Mouse (Mus musculus) liver, adult 2 months (tissue): ENCODE results near the gene Fezf2. TPM values are rescaled to one million over a fixed set of nuclear protein-coding genes. Genes with fewer than 3 reads are reported as not detected.

ENCODE experiments used
- DNase-seq: peaks from one replicate; pipeline ENCODE4 v3.0.0-alpha.2; 2011; ENCODE audit warnings: low read depth, low spot score; ENCODE audit errors: extremely low read depth
- H3K27ac ChIP-seq: fragments of 200-500 bp; replicated peaks from 2 replicates; pipeline ENCODE4 v1.5.1; 2012; ENCODE audit warnings: low read depth, mild to moderate bottlenecking, control low read depth, inconsistent platforms, low read length; ENCODE audit not compliant: insufficient read depth
- H3K27me3 ChIP-seq: fragments of 200-500 bp; 2 replicates; pipeline ENCODE4 v1.6.1; 2012; ENCODE audit warnings: mild to moderate bottlenecking, moderate library complexity, low read length, inconsistent platforms; ENCODE audit not compliant: control insufficient read depth, insufficient read depth
- H3K36me3 ChIP-seq: fragments of 200-500 bp; 2 replicates; pipeline ENCODE4 v1.6.1; 2012; ENCODE audit warnings: low read length, inconsistent platforms; ENCODE audit not compliant: control insufficient read depth, insufficient read depth
- H3K4me1 ChIP-seq: fragments of 200-500 bp; 2 replicates; pipeline ENCODE4 v1.6.1; 2011; ENCODE audit warnings: low read length; ENCODE audit not compliant: control insufficient read depth, insufficient read depth
- H3K4me3 ChIP-seq: fragments of 200-500 bp; 2 replicates; pipeline ENCODE4 v1.5.1; 2011; ENCODE audit warnings: low read depth, mild to moderate bottlenecking, control low read depth, low read length, moderate library complexity; ENCODE audit not compliant: insufficient read depth
- H3K79me2 ChIP-seq: fragments of 200-500 bp; 2 replicates; pipeline ENCODE4 v1.6.1; 2012; ENCODE audit warnings: inconsistent platforms, mild to moderate bottlenecking, low read length, moderate library complexity; ENCODE audit not compliant: control insufficient read depth, insufficient read depth
- H3K9ac ChIP-seq: fragments of 200-500 bp; 2 replicates; pipeline ENCODE4 v1.6.1; 2012; ENCODE audit warnings: low read depth, mild to moderate bottlenecking, control low read depth, inconsistent platforms, low read length
- CTCF ChIP-seq: fragments of 200-500 bp; IDR thresholded peaks from 2 replicates; pipeline ENCODE4 v1.5.1; 2011; ENCODE audit warnings: low read depth, low read length, control low read depth
- POLR2A ChIP-seq: fragments of 200-500 bp; IDR thresholded peaks from 2 replicates; pipeline ENCODE4 v1.6.1; 2011; ENCODE audit warnings: low read length, control low read depth; ENCODE audit not compliant: insufficient read depth; ENCODE audit errors: extremely low read depth
- WGBS: fragments of 180-500 bp; shearing (Covaris S2); methylation state at CpG from one replicate; pipeline ENCODE4 v1.1.7; 2018; 5-methylcytosine and 5-hydroxymethylcytosine counted together
- polyA plus RNA-seq: library from polyadenylated mRNA; depleted of rRNA; stranded (reverse); fragments of >200 nt; gene quantifications from 2 replicates; pipeline ENCODE4 v1.2.3, GENCODE M21; 2012; rRNA removed
- total RNA-seq: library from RNA; depleted of rRNA; stranded (reverse); fragments of >200 nt; gene quantifications from 2 replicates; pipeline ENCODE4 v1.2.3, GENCODE M21; 2014; rRNA removed

The Fezf2 gene
- total RNA-seq = not detected in 2 replicates
- polyA plus RNA-seq = not detected in 2 replicates

DNA sequence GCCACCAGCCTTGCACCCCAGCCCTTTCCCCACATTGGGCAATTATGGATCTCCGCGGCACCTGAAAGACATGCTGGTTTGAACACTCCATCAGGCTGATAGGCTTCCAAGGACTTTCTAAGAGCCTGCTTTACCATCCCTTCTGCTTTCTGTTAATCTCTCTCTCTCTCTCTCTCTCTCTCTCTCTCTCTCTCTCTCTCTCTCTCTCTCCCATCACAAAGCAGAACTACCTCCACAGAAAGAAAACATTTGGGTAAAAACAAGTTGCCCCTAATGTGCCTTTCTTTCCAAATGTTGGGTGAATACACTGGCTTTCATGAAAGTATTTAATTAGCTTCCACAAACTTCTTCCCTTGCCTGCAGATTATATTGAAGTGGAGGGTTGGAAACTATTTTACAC is at the start of gene Fezf2:
Fezf2 (minus strand) TSS at position 101 of the 400 bp plus-strand sequence.
- no peak for TF ChIP-seq POLR2A
- TF ChIP-seq CTCF = no peak
- Histone ChIP-seq H3K36me3 (no peaks in the 10 kb centered on the region), H3K9ac (no peak within 1 kb of the TSS), H3K27me3 (peaks cover 23% of the 10 kb centered on the region), H3K4me1 (no peaks in the 10 kb centered on the region; the same call in 1 of the 2 replicates), H3K4me3 (no peak within 1 kb of the TSS), H3K27ac (no peak within 1 kb of the TSS), H3K79me2 (no peaks in the 10 kb centered on the region)
- DNase-seq = no peak
- WGBS = 4% methylated on average over 2 of the region's 2 CpGs

- Histone ChIP-seq H3K27ac (no peak overlapping the region), H3K4me1 (no peaks in the 10 kb centered on the region), H3K9ac (no peak overlapping the region), H3K27me3 (no peaks in the 10 kb centered on the region), H3K36me3 (no peaks in the 10 kb centered on the region), H3K4me3 (no peak overlapping the region), H3K79me2 (no peaks in the 10 kb centered on the region)
- WGBS = 75% methylated on average over 3 of the region's 3 CpGs
- TF ChIP-seq POLR2A (no peak), CTCF (no peak)
- no peak for DNase-seq
Measured at GRCm38 (mm10) chr14:12397561-12397960, 49.6 kb upstream of the Fezf2 start.

- no peak for TF ChIP-seq POLR2A
- TF ChIP-seq CTCF = no peak
- Histone ChIP-seq H3K79me2 (no peaks in the 10 kb centered on the region), H3K27ac (no peak overlapping the region), H3K27me3 (no peaks in the 10 kb centered on the region), H3K4me3 (no peak overlapping the region), H3K36me3 (no peaks in the 10 kb centered on the region), H3K9ac (no peak overlapping the region), H3K4me1 (no peaks in the 10 kb centered on the region)
- no peak for DNase-seq
- WGBS = 72% methylated on average over 2 of the region's 2 CpGs
Measured at GRCm38 (mm10) chr14:12394318-12394717, 46.3 kb upstream of the Fezf2 start.

- Histone ChIP-seq H3K27ac (no peak overlapping the region), H3K9ac (no peak overlapping the region), H3K36me3 (no peaks in the 10 kb centered on the region), H3K4me1 (no peaks in the 10 kb centered on the region), H3K79me2 (no peaks in the 10 kb centered on the region), H3K27me3 (no peaks in the 10 kb centered on the region), H3K4me3 (no peak overlapping the region)
- no peak for TF ChIP-seq POLR2A
- TF ChIP-seq CTCF = no peak
- WGBS = 81% methylated on average over 12 of the region's 12 CpGs
- no peak for DNase-seq
Measured at GRCm38 (mm10) chr14:12393271-12393861, 45.4 kb upstream of the Fezf2 start.

DNA sequence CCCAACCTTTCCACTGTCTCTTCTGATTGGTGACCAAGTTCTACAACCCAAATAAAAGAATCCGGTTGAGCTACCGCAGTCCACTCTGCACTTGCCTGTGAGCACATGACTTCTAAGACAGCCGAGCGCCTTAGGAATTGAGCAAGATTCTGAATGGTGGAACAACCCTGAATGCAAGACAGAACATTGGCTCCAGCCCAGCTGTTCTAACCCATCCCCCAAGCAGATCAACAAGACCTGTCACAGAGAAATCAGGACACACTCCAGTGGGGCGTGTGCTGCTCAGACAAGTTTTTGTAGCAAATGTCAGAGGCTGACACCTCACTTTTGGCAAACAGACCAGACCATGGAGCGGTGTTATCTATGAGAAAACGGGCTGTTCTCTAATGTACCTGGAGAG is 43.2 kb upstream of the Fezf2 start:
- no peaks in the 10 kb centered on the region for H3K4me1 ChIP-seq
- no peak for DNase-seq
- TF ChIP-seq POLR2A = no peak
- no peak for TF ChIP-seq CTCF
- no peaks in the 10 kb centered on the region for H3K36me3 ChIP-seq
- H3K79me2 ChIP-seq = no peaks in the 10 kb centered on the region
- 63% methylated on average over 7 of the region's 7 CpGs for WGBS
- no peak overlapping the region for H3K27ac ChIP-seq
- H3K9ac ChIP-seq = no peak overlapping the region
- no peaks in the 10 kb centered on the region for H3K27me3 ChIP-seq
- H3K4me3 ChIP-seq = no peak overlapping the region

DNA sequence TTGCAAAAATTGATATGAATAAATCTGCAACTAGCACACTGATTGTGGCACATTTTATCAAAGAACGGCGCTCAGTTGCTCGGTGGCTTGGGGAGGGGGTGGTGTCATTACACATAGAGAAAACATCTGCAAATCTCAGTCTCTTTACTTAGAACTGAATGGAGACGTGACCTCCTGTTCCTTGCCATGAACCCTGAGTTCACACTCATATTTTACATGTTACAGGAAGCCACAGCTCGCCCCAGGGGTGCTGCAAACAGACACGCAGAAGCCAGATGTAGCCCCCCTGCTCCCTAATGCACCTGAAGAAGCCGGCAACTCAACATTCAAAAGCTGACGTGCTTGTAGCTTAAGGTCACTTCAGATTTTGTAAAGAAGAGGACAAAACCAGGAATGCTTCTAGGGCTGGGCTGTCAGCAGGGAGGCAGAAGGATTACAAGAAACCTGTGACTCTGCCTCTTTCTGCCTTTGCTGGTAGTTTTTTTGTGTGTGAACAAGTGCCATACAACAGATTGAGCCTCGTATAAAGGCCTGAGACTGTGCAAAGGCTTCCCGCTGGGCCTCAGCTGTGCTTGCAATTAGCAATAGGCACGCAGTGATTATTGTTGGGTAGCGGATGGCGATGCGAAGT is 40.9 kb upstream of the Fezf2 start:
- Histone ChIP-seq H3K9ac (no peak overlapping the region), H3K36me3 (no peaks in the 10 kb centered on the region), H3K27me3 (no peaks in the 10 kb centered on the region), H3K79me2 (no peaks in the 10 kb centered on the region), H3K27ac (no peak overlapping the region), H3K4me3 (no peak overlapping the region), H3K4me1 (no peaks in the 10 kb centered on the region)
- WGBS = 64% methylated on average over 14 of the region's 14 CpGs
- DNase-seq = no peak
- TF ChIP-seq CTCF = no peak
- TF ChIP-seq POLR2A = no peak
